Mouse (Mus musculus): ENCODE data around the gene Mccc2. TPM values are rescaled to one million over a fixed set of nuclear protein-coding genes. Genes with fewer than 3 reads are reported as not detected.

Gene Mccc2
- polyA plus RNA-seq, 1 experiment, result 20.1 TPM

GRCm38 (mm10) chr13:99900557-99900892 is 114.9 kb downstream of the Mccc2 start:
- no peaks in the 10 kb centered on the region for H3K9me3 ChIP-seq (replicated peaks; ENCODE audit: control insufficient read depth, insufficient read depth, low read length, poor library complexity, severe bottlenecking)
- TF ChIP-seq CTCF (IDR thresholded peaks at IDR 0.05; ENCODE audit: low read depth, low read length) (no peak), POLR2A (IDR thresholded peaks at IDR 0.05; ENCODE audit: insufficient read depth, low read length) (no peak), EP300 (IDR thresholded peaks at IDR 0.05; ENCODE audit: insufficient read depth, low read depth, low read length) (no peak)
- H3K27ac ChIP-seq (ENCODE audit: insufficient read depth, low read length), result no peak overlapping the region
- no peaks in the 10 kb centered on the region for H3K27me3 ChIP-seq (ENCODE audit: control insufficient read depth, insufficient read depth, low read length, poor library complexity, severe bottlenecking)
- peak overlapping the region; percentile 28 for H3K4me3 ChIP-seq (ENCODE audit: low read depth, low read length)
- no peaks in the 10 kb centered on the region for H3K36me3 ChIP-seq (ENCODE audit: control insufficient read depth, insufficient read depth, low read length, poor library complexity, severe bottlenecking)
- no peak overlapping the region for H3K9ac ChIP-seq (ENCODE audit: low read depth, poor library complexity, severe bottlenecking)
- H3K4me1 ChIP-seq (ENCODE audit: control insufficient read depth, insufficient read depth, low read length), result no peaks in the 10 kb centered on the region

DNA sequence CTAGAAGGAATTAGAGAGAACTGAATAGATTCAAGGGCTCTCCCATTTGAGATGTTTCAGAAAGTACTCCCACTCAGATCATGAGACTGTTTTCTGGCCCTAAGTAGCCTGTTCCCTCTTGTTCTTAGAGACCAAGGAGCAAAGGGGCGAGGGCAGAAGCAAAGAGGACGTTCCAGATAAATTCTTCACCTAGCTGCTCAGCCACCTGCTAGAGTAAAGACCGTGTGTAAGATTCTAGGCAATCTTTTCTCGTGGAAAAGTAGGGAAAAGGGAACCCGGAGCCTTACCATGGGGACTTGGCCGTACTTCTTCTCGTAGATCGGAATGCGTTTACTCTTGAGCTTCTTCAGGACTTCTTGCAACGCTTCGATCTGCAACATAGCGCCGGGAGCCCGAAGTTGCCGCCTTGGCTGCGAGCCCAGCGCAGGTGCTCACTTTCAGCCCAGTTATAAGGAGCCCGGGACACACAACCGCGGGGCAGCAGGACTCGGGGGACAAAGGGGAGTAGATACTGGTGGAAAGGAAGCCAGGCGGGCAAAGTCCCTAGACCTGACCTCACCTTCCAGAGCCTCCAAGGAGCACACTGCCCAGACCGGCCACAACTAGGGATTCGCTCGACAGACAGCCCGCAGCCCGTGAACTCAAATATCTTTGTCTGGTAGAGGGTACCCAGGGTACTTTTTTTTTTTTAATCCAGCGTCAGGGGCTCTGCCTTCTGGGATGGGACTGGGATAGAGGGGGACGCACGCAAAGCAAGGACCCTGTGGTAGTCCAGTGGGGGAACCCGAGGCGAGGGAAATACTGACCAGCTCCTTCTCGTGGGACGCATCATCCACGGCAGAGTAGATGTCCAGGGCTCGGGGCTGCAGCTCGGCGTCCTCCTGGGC is 115.5 kb downstream of the Mccc2 start:
- Histone ChIP-seq H3K4me1 (ENCODE audit: control insufficient read depth, insufficient read depth, low read length) (no peaks in the 10 kb centered on the region), H3K27ac (ENCODE audit: insufficient read depth, low read length) (no peak overlapping the region), H3K36me3 (ENCODE audit: control insufficient read depth, insufficient read depth, low read length, poor library complexity, severe bottlenecking) (no peaks in the 10 kb centered on the region), H3K27me3 (ENCODE audit: control insufficient read depth, insufficient read depth, low read length, poor library complexity, severe bottlenecking) (no peaks in the 10 kb centered on the region), H3K9ac (ENCODE audit: low read depth, poor library complexity, severe bottlenecking) (no peak overlapping the region), H3K9me3 (replicated peaks; ENCODE audit: control insufficient read depth, insufficient read depth, low read length, poor library complexity, severe bottlenecking) (no peaks in the 10 kb centered on the region), H3K4me3 (ENCODE audit: low read depth, low read length) (peak overlapping the region; percentile 28)
- TF ChIP-seq EP300 (IDR thresholded peaks at IDR 0.05; ENCODE audit: insufficient read depth, low read depth, low read length) (no peak), CTCF (IDR thresholded peaks at IDR 0.05; ENCODE audit: low read depth, low read length) (no peak), POLR2A (IDR thresholded peaks at IDR 0.05; ENCODE audit: insufficient read depth, low read length) (no peak)

GRCm38 (mm10) chr13:99898816-99899215 is 116.6 kb downstream of the Mccc2 start:
- Histone ChIP-seq H3K4me3 (ENCODE audit: low read depth, low read length) (no peak overlapping the region), H3K27ac (ENCODE audit: insufficient read depth, low read length) (no peak overlapping the region), H3K9ac (ENCODE audit: low read depth, poor library complexity, severe bottlenecking) (no peak overlapping the region), H3K4me1 (ENCODE audit: control insufficient read depth, insufficient read depth, low read length) (no peaks in the 10 kb centered on the region), H3K36me3 (ENCODE audit: control insufficient read depth, insufficient read depth, low read length, poor library complexity, severe bottlenecking) (no peaks in the 10 kb centered on the region), H3K9me3 (replicated peaks; ENCODE audit: control insufficient read depth, insufficient read depth, low read length, poor library complexity, severe bottlenecking) (no peaks in the 10 kb centered on the region), H3K27me3 (ENCODE audit: control insufficient read depth, insufficient read depth, low read length, poor library complexity, severe bottlenecking) (no peaks in the 10 kb centered on the region)
- TF ChIP-seq POLR2A (IDR thresholded peaks at IDR 0.05; ENCODE audit: insufficient read depth, low read length), result no peak
- no peak for TF ChIP-seq EP300 (IDR thresholded peaks at IDR 0.05; ENCODE audit: insufficient read depth, low read depth, low read length)
- TF ChIP-seq CTCF (IDR thresholded peaks at IDR 0.05; ENCODE audit: low read depth, low read length), result no peak

Other genes with a start within 250 kb of the Mccc2 start
- not detected in 2 replicates for gene Cartpt, start 114.5 kb downstream of the Mccc2 start, polyA plus RNA-seq (2011; ENCODE audit: insufficient read depth, insufficient read length, low read depth, missing spikeins)
- 49.6 and 53.9 TPM in 2 replicates for gene Bdp1, start 88.4 kb upstream of the Mccc2 start, polyA plus RNA-seq (2011; ENCODE audit: insufficient read depth, insufficient read length, low read depth, missing spikeins)
- gene Serf1, start 92.4 kb upstream of the Mccc2 start, polyA plus RNA-seq (2011; ENCODE audit: insufficient read depth, insufficient read length, low read depth, missing spikeins), result 14.8 and 16.0 TPM in 2 replicates
- gene Smn1, start 109.2 kb upstream of the Mccc2 start, polyA plus RNA-seq (2011; ENCODE audit: insufficient read depth, insufficient read length, low read depth, missing spikeins), result 77.7 and 91.2 TPM in 2 replicates
- not detected in 2 replicates for gene Naip2, start 186.5 kb upstream of the Mccc2 start, polyA plus RNA-seq (2011; ENCODE audit: insufficient read depth, insufficient read length, low read depth, missing spikeins)
- not detected in 2 replicates for gene Naip5, start 230.7 kb upstream of the Mccc2 start, polyA plus RNA-seq (2011; ENCODE audit: insufficient read depth, insufficient read length, low read depth, missing spikeins)

All from ES-Bruce4 (cell line).